Mouse (Mus musculus) megakaryocyte, embryonic 14.5 days (primary cell): ENCODE data around the gene Cntrob.

Experiments used
- FLI1 ChIP-seq: IDR thresholded peaks from 2 replicates; pipeline ENCODE4 v1.6.1; 2012; ENCODE audit warnings: low read length, inconsistent platforms, mixed read lengths
- GATA1 ChIP-seq: IDR thresholded peaks from 3 replicates; pipeline ENCODE4 v1.6.1; 2012; ENCODE audit warnings: mixed read lengths, low read length, inconsistent platforms, borderline replicate concordance

DNA sequence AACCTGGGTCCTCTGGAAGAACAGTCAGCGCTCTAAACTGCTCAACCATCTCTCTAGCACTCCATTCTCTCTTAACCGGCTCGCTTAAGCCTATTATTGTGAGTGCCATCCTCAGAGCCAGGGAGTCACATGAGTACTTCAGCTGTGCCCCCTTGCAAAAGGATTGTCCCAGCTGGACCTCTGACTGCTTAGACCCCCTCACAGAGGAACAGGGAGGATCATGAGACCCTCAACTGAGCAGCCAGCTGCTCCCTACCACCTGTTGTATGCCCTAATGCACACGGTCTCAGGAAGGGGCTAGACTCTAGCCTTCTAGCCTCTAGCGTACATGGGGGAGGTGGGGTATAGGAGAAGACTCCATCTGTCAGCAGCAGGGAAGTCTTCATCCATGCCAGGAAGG is 68.8 kb downstream of the Cntrob start:
- TF ChIP-seq FLI1 = no peak
- TF ChIP-seq GATA1 = no peak
